Comparison of ENCODE assay signal across 12 mouse cellular contexts in the genomic region with DNA sequence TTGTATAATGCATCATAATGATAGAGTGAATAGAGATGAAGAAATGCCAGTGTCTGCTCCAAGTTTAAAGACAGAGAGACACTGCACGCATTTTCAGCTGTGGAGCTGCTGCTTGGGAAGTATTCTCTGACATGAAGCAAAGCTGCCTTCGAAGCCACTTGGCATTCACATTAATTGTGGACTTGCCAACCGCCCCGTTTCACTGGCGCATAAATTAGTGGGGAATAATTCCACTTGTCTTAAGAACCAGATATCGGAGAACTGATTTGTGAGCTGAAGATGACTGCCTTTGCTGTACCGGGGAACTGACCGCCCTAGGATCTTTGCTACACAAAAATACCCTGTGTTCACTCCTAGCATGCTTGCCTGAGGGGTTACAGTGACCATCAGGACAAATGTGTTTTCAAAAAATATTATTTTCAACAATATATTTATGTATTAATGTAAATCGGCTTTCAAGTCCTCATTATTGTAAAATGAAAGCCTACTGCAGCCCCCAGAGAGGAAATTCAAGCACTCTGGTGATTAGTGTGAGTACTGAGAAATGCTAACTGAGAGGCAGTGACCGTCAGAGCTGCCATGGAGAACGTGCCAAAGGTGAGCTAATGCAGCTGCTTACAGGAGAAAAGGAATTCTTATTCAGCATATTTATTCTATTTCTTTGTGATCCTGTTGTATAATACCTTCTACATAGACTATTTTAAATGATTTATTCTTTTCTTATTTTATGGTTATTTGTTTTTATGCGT.
DNase-seq lines count a peak whose midpoint lies in the region; ATAC-seq and TF ChIP-seq lines count a peak whose summit lies in the region.
"Had no signal": no experiment of that assay in that cellular context is flagged by ENCODE, and none has a peak within 500 bp of the region (broad histone marks: within the 10 kb centered on the region; RNA-seq: fewer than 3 reads in every experiment).

No protein-coding gene starts in this region.

- ATAC-seq in lung, embryonic 14.5 days (ENCODE audit: insufficient read depth): no peak
- no peak for ATAC-seq in activated CD4-positive, CD25-positive, alpha-beta regulatory T cell, adult 4 months

- no peaks in the 10 kb centered on the region for H3K27me3 ChIP-seq in lung, embryonic 14.5 days (ENCODE audit: insufficient read depth, low read length)
- H3K27me3 ChIP-seq: megakaryocyte, embryonic 14.5 days had no signal

- H3K9me3 ChIP-seq in lung, embryonic 14.5 days (ENCODE audit: low read depth, low read length): no peaks in the 10 kb centered on the region
- H3K9me3 ChIP-seq: megakaryocyte, embryonic 14.5 days had no signal

- H3K4me3 ChIP-seq in lung, embryonic 14.5 days (ENCODE audit: low read depth, low read length): no peak overlapping the region
- H3K4me3 ChIP-seq: megakaryocyte, embryonic 14.5 days had no signal

- H3K4me1 ChIP-seq in lung, embryonic 14.5 days (ENCODE audit: insufficient read depth): no peaks in the 10 kb centered on the region
- H3K4me1 ChIP-seq: megakaryocyte, embryonic 14.5 days had no signal

- H3K36me3 ChIP-seq in lung, embryonic 14.5 days (ENCODE audit: insufficient read depth): no peaks in the 10 kb centered on the region

- intact Hi-C loops in left cerebral cortex, postnatal 14 days (cut with DNase I): no loop called here

- no peak overlapping the region for H3K27ac ChIP-seq in lung, embryonic 14.5 days (ENCODE audit: low read depth)
- H3K27ac ChIP-seq: stomach, postnatal 0 days had no signal

- no peak overlapping the region for H3K9ac ChIP-seq in lung, embryonic 14.5 days

- H3K4me2 ChIP-seq in lung, embryonic 14.5 days: no peak overlapping the region
- H3K4me2 ChIP-seq: liver, embryonic 11.5 days had no signal

- no peak for TF ChIP-seq CTCF in lung, embryonic 14.5 days (IDR thresholded peaks at IDR 0.05; ENCODE audit: low read depth)

- peak; percentile 10 for DNase-seq in lung, embryonic 14.5 days
- no peak for DNase-seq in lung, postnatal 25 days (ENCODE audit: low spot score)
- DNase-seq in frontal cortex, postnatal 36 days (ENCODE audit: low spot score in 2 of 2): peak; percentile 28 to 33
- peak; percentile 38 to 42 for DNase-seq in left cerebral cortex, postnatal 14 days (ENCODE audit: low spot score in 2 of 2)
- peak; percentile 34 for DNase-seq in right cerebral cortex, postnatal 25 days
- DNase-seq in yolk sac, embryonic 10.5 days (ENCODE audit: low spot score): no peak
- DNase-seq: heart, adult 18-20 months; kidney, postnatal 14 days had no signal

- 55% methylated on average over 12 of the region's 12 CpGs for WGBS in lung, embryonic 14.5 days

Comparison
In these comparisons a context has a peak if more than half of its experiments do, and no peak if none do; other contexts are left out.
1. DNase-seq: peak in lung, embryonic 14.5 days (single experiment), frontal cortex, postnatal 36 days (2 of 2), left cerebral cortex, postnatal 14 days (2 of 2) and right cerebral cortex, postnatal 25 days (single experiment); none in lung, postnatal 25 days (single experiment) and yolk sac, embryonic 10.5 days (single experiment).